Mouse (Mus musculus): ENCODE measurements around the gene Psmd6.

The Psmd6 gene

DNA sequence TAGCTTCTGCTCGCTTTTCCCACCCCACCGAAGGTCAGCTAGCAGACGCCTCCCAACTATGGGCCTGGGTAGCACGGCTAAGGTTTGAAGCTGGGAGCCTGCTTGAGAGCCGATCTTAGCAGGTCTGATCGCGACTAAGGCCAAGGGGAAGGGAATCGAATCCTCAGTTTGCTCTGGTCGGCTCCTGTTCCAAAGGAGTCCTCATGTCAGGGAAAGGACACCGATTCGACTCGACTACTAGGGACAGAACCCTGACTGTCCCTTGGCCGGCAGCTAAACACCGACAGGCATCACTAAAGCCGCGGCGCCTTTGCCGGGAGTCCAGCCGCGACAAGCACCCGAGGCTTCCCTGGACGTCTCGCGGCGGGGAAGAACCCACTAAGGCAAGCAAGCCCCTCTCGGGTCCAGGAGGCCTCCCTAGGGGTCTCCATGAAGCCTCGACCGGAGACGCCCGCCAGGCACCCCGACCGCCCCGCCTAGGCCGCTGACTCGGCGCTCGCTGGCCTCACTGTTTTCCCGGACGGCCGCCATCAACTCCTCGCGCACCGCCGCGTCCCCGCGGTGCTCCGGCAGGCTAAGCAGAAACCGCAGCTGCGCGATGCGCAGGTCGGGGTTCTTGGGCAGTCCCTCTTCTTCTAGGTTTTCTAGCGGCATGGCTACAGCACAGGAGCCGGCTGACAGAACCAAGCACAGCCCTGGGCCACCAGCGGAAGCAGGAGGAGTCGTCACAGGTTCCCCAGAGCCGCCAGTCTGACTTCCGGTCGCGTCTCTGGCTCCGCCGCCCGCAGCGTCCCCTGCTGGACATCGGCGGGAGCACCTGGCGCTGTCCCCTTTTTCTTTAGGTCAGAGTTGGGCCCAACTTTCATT, at the start of gene Psmd6:
Gene Psmd6, minus strand, starts transcription at position 755 of the 867 bp plus-strand sequence.
- DNase-seq (ENCODE audit: low spot score): peak; percentile 90

DNA sequence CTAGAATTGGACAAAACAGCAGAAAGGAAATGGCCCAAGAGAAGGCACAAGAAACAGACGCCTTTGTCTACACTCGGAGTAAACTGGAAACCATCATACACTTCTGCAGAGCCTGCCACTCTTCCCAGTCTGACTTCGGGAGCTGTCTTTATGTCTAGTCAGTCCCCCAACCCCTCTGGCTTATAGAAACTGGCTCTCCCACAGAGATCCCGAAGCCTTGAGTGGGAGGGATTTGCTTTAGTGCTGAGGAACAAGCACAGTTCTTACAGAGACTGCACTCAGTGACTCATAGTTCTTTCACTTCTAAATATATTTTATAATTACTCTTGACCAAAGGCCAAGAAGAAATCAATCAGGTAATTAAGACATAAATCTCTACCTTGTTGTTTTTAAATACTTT, 10.1 kb downstream of the Psmd6 start:
- DNase-seq (ENCODE audit: low spot score): no peak

DNA sequence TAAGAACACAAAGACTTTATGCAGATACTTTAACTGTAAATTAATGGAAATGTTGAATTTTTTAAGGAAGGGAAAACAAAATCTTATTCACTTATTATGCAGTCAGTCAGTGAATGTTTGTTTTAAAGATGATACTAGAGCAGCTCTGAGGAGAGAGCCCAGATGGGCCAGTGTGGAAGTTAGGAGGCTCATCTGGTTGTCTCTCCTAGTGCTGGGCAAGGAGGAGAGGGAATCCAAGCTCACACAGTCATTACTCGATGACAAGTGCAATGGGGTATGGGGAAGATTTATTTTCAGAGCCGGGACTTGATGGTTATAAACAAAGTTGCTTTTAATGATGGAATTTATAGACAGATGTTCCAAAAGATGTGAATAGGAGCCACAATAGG, 15.9 kb downstream of the Psmd6 start:
- DNase-seq (ENCODE audit: low spot score): no peak

DNA sequence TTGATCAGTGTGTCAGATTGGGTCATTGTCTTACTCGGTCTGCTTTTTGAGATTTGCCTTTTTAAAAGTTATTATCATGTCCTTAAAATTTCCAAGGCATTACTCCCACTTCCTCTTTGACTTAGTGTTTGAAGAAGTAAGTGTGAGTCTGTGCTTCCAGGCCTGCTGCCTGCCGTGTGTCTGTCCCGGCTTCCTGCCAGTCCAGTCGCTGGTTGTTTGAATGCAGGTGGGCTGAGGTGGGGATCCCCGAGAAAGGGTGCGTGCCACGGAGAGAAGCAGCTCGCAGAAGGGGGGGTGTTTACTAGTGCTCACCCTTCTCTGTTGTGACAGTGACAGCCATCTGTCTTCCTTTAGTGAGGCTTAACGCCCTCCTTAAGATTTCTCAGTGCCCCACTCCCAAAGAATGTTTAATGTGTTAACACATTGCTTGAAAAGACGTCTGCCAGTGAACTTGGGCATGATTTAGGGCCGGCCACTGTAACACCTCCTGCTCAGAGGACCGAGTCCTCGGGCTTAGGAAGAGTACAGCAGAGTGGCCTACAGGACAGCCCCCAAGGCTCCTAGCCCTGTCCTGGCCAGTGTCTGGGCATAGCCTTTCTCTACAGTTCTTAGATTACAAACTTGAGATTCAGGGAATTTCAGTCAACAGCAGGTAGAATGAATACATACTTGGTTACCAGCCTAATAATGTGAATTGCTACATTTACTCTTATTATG, 16.4 kb downstream of the Psmd6 start:
- DNase-seq (ENCODE audit: low spot score): no peak

DNA sequence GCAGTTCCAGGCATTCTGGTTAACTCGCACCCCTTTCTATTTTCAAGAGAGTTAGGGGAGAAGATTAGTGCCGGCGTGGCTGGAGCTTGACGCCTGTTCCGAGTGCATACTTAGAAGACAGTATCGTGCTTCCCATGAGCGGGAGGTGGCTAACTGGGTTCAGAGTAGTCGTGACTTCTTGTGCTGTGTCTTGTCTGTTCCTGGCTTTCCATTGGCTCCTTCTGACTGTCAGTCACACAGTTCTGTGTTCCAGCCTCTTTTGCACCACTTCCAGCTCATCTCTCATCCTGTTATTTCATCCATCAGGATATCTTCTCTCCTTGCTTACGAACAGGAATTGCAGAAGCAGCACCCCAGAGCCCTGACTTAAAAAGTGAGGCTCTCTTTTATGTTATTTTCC, 19.5 kb downstream of the Psmd6 start:
- no peak for DNase-seq (ENCODE audit: low spot score)

DNA sequence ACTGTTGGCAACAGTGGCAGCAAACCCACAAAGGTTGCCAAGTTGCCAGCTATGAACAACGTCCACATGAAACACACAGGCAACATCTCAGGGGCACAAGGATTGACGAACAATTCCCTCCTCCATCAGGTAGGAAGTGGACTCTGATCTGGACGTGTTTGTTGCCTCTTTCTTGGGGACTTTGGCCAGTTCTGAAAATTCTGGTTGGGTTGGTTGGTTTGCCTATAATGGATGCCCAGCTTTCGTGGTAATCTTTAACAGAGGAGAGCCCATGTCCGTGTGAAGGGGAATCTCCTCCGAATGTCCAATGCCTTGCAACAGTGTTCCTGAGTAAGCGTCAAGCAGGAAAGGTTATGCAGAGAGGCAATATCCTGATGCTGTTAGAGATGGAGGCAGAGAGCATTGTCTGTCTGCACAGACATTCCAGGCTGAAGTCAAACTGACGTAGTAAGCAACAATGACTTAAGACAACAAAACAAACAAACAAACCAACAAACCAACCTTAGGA, 20.0 kb downstream of the Psmd6 start:
- DNase-seq (ENCODE audit: low spot score): no peak

DNA sequence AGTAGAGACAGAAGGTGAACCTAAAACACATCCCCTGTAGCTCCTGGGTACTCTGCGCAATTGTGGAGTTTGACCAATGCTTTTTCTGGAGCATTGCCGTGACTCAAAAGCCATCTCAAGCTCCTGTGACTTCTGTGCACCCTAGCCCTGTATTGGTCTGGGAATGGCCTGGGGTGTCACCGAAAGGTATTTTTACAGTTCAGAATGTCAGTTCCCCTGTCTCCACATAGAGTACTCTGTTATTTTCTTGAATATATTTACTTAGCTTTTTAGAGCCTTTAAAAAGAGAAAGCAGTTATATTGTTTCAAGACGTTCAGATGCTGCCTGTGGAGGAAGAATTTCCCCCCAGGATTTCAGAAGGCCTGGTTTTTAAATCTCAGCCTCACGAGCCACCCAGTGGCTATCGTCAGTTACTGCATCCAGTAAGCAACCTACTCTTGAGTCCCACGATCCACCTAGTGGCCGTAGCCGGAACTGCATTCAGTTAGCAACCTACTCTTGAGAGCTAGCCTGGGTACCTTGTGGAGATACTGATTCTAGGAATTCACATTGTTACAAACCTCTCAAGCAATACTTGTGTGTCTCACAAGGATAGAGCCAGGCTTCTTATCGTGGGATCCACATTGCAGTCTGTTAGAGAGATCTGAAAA, 22.3 kb downstream of the Psmd6 start:
- peak; percentile 85 for DNase-seq (ENCODE audit: low spot score)

DNA sequence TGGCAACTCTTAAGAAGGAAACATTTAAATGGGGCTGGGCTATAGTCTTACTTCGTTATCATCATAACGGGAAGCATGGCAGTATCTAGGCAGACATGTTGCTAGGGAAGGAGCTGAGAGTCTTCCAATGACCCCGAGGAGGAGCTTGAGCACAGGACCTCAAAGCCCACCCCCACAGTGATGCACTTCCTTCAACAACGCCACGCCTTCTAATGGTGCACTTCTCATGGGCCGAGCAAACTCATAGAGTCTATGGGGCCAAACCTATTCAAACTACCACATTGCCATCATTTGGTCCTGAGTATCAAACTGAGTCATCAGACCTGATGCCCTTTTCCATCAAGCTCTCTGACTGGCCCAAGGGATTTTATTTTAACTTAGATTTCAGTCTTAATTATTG, 30.2 kb downstream of the Psmd6 start:
- no peak for DNase-seq (ENCODE audit: low spot score)

DNA sequence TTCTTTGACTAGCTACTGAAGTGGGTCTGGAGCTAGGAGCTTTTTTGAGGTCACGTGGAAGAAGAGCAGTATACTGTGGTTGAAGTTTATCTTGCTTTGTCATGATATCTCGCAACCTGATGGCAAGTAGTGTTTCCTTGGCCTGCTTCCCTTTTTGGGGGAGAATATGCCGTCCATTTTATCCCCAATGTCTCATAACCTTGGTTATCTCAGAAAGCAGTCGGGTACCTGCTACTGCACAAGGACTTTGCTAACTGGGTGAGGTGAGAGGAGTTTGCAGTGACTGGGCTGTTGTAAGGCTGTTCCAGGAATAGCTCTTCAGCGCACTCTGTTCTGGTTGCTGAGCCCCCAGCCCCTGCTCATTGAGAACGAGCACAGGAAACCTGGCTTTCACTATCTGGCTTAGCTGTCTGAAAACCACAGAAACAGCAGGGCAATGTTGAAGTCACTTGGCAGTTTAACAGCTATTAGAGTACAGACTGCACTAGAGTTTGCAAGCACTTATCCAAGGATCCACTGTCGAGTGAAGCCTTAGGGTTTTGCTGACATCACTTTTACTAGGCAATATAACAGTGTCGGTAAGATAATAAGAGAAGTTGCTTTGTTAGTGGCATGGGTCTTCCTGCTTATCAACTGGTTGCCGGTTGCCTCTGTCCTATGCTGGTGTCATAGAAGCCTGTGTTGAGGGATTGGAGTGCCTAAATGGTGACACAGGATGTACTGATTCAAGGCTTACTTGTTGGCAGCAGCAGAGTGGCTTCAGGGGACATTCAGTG, 32.6 kb downstream of the Psmd6 start:
- no peak for DNase-seq (ENCODE audit: low spot score)

DNA sequence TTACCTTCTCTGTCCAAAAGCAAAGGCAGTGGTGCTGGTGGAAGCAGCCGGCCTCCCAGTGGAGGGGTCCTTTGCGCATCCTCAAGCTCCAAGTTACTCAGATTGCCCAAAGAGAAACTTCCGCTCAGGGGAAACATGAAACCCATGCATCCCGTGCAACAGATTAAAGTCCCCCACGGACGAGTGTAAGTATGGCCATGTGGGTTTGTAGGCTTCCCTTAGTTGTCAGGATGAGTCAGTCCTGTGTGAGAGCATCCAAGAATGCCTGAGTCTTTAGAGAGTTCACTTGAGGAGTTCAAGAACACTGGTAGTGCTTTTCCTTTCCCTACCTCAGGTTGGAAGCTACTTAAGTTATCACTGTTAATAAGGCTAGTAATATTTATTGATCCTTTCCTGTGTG, 33.4 kb downstream of the Psmd6 start:
- no peak for DNase-seq (ENCODE audit: low spot score)

DNA sequence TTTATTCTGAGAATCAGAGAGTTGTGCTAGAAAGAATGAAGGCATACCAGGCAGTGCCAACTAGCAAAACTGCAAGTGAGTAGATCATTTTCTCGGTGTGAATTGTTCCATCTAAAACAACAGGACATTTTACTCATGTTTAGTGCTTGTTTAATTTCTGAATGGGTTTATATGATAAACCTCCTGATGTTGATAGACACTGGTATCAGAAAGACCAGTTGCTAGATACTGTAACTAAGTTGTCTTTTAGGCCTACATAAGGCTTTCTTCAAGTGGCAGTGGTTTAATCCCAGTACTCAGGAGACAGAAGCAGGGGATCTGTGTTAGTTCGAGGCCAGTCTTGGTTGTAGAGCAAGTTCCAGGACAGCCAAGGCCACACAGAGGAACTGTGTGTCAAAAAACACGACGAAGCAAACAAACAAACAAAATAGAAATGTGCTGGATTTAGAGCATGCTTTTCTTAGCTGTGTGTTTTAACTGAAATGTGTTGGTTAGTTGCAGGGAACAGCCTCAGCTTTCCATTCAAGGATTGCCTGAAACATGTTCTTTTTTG, 34.0 kb downstream of the Psmd6 start:
- DNase-seq (ENCODE audit: low spot score): no peak

DNA sequence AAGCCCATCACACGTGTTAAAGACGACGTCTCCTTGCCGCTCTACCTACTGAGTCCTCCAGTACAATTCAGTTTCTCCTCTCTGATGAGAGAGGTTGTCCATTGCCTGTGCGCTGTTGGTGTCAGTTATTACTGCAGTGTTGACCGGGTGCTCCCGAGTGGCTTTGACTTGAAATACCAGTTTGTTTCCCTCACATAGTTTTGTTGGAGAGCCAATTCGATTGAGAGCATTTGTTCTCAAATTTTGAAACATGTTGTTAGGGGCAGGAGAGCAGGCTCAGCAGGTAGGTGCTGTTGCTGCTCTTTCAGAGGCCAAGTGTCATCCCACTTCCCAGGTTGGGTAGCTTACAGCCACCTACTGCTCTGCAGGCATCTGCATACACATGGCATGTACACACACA, 37.0 kb downstream of the Psmd6 start:
- DNase-seq (ENCODE audit: low spot score): no peak

DNA sequence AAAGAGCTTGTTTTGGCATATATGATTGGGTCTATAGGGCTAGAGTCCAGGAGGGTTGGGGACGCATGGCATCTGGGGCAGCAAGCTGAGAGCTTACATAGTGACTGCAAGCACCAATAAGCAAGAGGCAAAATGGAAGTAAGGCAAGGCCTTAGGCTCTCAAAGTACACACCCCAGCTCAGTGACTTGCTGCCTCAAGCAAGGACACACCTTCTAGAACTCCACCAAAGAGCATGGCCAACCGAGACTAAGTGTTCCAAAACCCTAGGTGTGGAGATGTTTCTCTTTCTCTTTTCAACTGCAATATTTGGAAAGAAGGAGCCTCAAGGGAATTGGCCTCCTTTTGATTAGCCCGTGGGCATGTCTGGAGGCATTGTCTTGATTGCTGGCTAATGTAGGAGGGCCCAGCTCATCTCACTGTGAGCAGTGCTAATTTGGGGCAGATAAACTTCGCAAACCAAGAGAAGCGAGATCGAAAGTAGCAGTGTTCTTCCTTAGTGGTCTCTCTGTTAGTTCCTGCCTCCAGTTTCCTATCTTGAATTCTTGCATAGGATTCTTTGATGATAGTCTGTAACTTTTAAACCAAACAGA, 40.1 kb downstream of the Psmd6 start:
- no peak for DNase-seq (ENCODE audit: low spot score)

DNA sequence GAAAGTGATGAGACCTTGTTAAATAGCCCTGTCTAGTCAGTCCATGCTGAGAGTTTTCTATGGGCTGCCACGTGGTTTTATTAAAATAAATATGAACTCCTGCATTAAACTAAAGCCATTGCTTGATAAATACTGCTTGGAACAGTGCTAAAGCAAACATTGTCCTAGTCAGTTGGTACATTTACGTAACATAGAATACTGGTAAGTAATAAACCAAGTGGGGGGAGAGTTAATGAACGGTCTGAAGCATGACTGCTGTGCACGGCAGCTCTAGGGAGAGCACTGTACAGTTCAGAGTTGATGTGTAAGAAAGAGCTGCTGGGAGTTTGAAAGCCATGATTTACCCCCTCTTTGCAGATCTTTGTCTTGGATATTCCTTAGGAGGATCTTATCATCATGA, 49.3 kb downstream of the Psmd6 start:
- no peak for DNase-seq (ENCODE audit: low spot score)

DNA sequence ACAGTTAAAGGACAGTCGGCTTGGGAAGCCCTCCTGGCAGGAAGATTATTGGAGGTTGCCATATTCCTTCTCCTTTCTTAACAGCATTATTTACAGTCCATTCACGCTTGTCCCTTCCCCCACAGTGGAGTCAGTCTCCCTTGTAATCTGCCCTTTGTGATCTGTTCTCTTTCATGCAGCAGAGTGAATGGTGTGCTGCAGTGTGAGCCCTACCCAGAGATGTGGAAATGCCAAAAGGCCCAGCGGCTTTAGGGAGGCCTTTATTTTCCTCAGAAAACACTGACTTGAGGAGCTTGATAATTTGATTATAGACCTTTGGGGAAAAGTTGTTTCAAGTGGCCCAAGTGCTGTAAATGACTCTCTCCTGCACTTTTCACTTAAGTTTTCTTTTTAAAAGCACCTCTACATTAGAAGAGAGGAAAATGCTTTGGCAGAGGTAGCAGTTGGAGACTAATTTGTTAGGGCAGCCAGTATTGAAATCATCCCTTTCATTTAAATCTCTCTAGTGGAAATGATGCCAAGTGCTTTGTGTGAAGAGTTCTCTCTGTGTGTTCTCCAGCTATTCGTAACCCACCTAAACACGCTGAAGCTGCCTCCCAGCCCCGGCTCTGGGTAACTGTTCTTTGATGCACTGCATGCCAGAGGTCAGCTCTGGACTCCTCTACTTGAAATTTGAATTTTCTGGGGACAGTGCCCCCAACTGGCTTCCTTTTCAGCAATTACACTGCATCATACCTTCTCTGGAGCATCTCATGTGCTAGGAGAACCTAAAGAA, 50.1 kb downstream of the Psmd6 start:
- no peak for DNase-seq (ENCODE audit: low spot score)

DNA sequence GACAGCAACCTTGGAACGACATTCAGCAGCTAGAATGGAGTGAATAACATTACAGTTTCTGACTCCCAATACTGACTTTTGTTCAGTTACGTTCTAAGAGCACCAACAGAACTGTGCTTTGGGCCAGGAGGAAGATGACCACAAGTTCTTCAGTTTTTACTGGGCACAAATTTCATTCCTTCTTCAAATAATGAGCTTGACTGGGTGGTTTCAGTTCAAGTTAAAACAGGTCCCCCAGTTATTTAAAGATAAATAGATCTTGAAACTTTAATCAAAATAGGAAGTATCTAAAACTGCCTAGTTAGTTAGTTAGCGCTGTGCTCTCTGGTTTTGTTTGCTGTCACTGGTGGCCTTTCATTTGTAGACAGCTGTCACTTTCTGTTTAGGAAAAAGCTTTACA, 52.2 kb downstream of the Psmd6 start:
- no peak for DNase-seq (ENCODE audit: low spot score)

DNA sequence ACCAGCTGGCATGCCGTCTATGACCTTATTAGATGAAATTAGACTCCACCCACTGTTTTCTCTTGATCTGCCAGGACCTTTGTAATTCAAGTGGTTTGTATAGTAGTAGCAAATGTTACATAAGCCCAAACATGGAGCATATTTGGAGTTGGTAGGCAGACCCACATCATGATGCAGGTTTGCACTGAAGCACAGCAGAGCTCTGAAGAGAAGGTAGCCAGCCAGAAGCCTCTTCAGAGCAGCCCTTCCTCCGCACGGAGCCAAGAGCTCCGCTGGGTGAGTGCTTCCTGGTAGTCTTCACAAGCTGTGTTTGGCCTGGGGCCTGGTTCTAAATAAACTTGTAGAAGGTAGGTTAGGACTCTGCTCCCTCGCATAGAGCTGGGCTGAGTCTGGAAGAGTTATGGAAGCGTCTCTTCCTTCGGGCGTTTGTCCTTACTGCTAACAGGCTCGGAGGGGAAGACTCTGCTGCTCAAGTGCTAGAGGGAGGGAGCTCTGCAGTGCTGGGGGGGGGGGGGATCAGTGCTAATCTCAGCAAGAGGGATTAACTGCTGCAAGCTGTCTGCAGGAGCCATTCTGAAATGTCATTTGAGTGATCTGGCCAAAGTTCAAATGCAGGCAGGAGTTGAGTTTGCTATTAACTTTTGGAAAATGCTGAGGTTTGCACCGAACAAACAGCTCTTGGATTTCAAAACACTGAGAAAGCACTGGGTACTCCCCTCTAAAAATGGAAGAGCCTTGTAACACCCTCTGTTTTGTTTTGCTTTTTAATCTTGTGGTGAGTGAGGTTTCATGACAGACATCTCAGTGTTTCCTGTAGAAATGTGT, 52.9 kb downstream of the Psmd6 start:
- peak; percentile 13 for DNase-seq (ENCODE audit: low spot score)

DNA sequence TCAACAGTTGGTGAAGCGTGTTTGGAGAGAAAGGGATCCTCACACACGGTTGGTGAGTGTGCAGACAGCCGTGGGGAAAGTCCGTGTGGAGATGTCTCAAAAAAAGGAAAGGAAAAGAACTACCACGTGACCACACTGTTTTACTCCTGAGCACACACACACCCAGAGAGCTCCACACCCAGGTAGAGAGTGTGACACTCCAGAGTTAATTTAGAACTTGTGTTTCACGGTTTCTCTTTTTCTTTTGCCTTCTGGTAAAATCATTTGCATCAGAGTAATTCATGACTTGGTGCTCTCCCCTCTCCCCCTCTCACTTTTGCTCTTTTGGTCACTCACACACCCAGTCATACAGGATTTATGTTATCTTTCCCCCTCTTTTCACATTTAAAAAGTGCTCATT, 54.5 kb downstream of the Psmd6 start:
- DNase-seq (ENCODE audit: low spot score): no peak

DNA sequence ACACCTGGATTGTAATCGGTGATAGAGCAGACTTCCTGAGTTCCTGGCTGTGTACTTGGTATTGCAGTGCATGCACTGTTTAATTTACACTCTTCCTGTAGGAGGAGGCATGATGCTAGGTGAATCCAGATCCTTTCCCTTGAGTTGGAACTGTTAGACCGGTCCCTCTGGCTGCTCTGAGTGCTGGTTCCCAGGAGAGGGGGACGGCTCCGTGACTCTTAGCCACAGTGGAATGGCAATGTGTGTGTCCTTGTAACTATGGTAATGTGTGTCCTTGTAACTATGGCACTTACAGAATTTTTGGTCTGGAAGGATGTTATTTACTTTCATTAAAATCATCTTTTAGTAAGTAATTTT, 55.7 kb downstream of the Psmd6 start:
- DNase-seq (ENCODE audit: low spot score): no peak
